8 mouse cellular contexts compared by ENCODE assay signal in genomic region chr3:102061923-102062670, GRCm38 (mm10). TPM values are rescaled to one million over a fixed set of nuclear protein-coding genes. Genes with fewer than 3 reads are reported as not detected.
DNase-seq lines count a peak whose midpoint lies in the region; ATAC-seq and TF ChIP-seq lines count a peak whose summit lies in the region.

No protein-coding gene starts in this region.

- peak in 1 of 2 experiments; percentile 10 for DNase-seq in spleen, adult 2 months (ENCODE audit: low read depth in 1 of 2, low spot score in 2 of 2)
- DNase-seq in spleen, postnatal 36 days (ENCODE audit: low spot score in 2 of 2) = no peak
- DNase-seq in cerebellum, postnatal 4 days (ENCODE audit: low spot score in 2 of 2) = peak; percentile 54 to 86
- DNase-seq in gastrocnemius, postnatal 10 days = peak; percentile 71
- peak; percentile 27 to 45 for DNase-seq in left cerebral cortex, postnatal 14 days (ENCODE audit: low spot score in 2 of 2)
- peak; percentile 32 to 75 for DNase-seq in spleen, postnatal 4 days (ENCODE audit: low spot score in 2 of 2)

- ATAC-seq in hindbrain, embryonic 16.5 days = peak; percentile 70; the same call in 1 of the 2 replicates
- peak; percentile 74 for ATAC-seq in megakaryocyte progenitor cell, adult 5-6 weeks (replicated peaks; ENCODE audit: poor library complexity)

- no peak for TF ChIP-seq POLR2A in spleen, adult 2 months (IDR thresholded peaks at IDR 0.05; ENCODE audit: low read depth, low read length)

- WGBS in spleen, adult 2 months = 47% methylated on average over 14 of the region's 14 CpGs
- whole genome bisulfite sequencing in hindbrain, embryonic 16.5 days = 39% methylated on average over 13 of the region's 14 CpGs

- H3K27ac ChIP-seq in spleen, adult 2 months (ENCODE audit: insufficient read depth, low read length) = no peak overlapping the region
- H3K27ac ChIP-seq in hindbrain, embryonic 16.5 days (ENCODE audit: low read depth, low read length) = no peak overlapping the region

- no peaks in the 10 kb centered on the region for H3K4me1 ChIP-seq in spleen, adult 2 months (ENCODE audit: control insufficient read depth, insufficient read depth, insufficient read length)
- no peaks in the 10 kb centered on the region for H3K4me1 ChIP-seq in hindbrain, embryonic 16.5 days (ENCODE audit: control insufficient read depth, insufficient read depth, low read depth, low read length)

- H3K4me2 ChIP-seq in hindbrain, embryonic 16.5 days (ENCODE audit: low read length) = no peak overlapping the region

- H3K9me3 ChIP-seq in hindbrain, embryonic 16.5 days (ENCODE audit: control insufficient read depth, low read length) = no peaks in the 10 kb centered on the region

- no peaks in the 10 kb centered on the region for H3K27me3 ChIP-seq in spleen, adult 2 months (ENCODE audit: control insufficient read depth, insufficient read depth, low read length)
- H3K27me3 ChIP-seq in hindbrain, embryonic 16.5 days (replicated peaks; ENCODE audit: control insufficient read depth, insufficient read depth, low read length) = no peaks in the 10 kb centered on the region

- no peak overlapping the region for H3K9ac ChIP-seq in hindbrain, embryonic 16.5 days (ENCODE audit: low read depth, low read length)

- H3K4me3 ChIP-seq in spleen, adult 2 months (ENCODE audit: extremely low read depth, insufficient read depth, insufficient read length) = no peak overlapping the region
- H3K4me3 ChIP-seq in hindbrain, embryonic 16.5 days (ENCODE audit: low read length) = no peak overlapping the region

- peak; percentile 46; the same call in 1 of the 2 replicates for TF ChIP-seq CTCF in spleen, adult 2 months (IDR thresholded peaks at IDR 0.05; ENCODE audit: extremely low read depth, insufficient read depth, insufficient read length, insufficient replicate concordance)

- intact Hi-C loops in left cerebral cortex, postnatal 14 days (cut with DNase I) = loop anchor here (5.0 kb wide), 1 partner anchor 165 kb away; no protein-coding TSS in a partner anchor

- H3K36me3 ChIP-seq in spleen, adult 2 months (ENCODE audit: control insufficient read depth, insufficient read depth, low read length) = no peaks in the 10 kb centered on the region
- no peaks in the 10 kb centered on the region for H3K36me3 ChIP-seq in hindbrain, embryonic 16.5 days (ENCODE audit: control insufficient read depth, insufficient read depth, low read length)

RNA-seq across cellular contexts. Expression of gene Casq2, which starts 24.1 kb away (rescaled TPM):
- polyA plus RNA-seq in spleen, adult 2 months (2012; rRNA removed) = 0.21 and 0.45 TPM in 2 replicates
- 100 to 1,000 TPM; 270 to 288 TPM for total RNA-seq in gastrocnemius, postnatal 10 days (2021)
- 0.76 and 6.6 TPM in 2 replicates for polyA plus RNA-seq in hindbrain, embryonic 16.5 days (2015; fragmentation: Nextera tagmentation; extraction: Ambion mirVana)
- 1 to 10 TPM; 1.5 to 2.2 TPM for total RNA-seq in left cerebral cortex, postnatal 14 days (2021)
- not detected in 2 replicates for total RNA-seq in megakaryocyte progenitor cell, adult 5-6 weeks (2015)
- total RNA-seq in megakaryocyte progenitor cell, adult 5-6 weeks (2017) = not detected in 2 replicates

RNA-seq across cellular contexts. Expression of gene Nhlh2, which starts 52.2 kb away (rescaled TPM):
- not detected in 2 replicates for polyA plus RNA-seq in spleen, adult 2 months (2012; rRNA removed)
- total RNA-seq in gastrocnemius, postnatal 10 days (2021) = not detected
- polyA plus RNA-seq in hindbrain, embryonic 16.5 days (2015; fragmentation: Nextera tagmentation; extraction: Ambion mirVana) = 25.6 and 32.3 TPM in 2 replicates
- under 1 TPM; 0.22 to 0.51 TPM for total RNA-seq in left cerebral cortex, postnatal 14 days (2021)
- total RNA-seq in megakaryocyte progenitor cell, adult 5-6 weeks (2015) = not detected in 2 replicates
- total RNA-seq in megakaryocyte progenitor cell, adult 5-6 weeks (2017) = not detected in 2 replicates

Comparison
In these comparisons a context has a peak if more than half of its experiments do, and no peak if none do; other contexts are left out.
1. DNase-seq: peak in cerebellum, postnatal 4 days (2 of 2), gastrocnemius, postnatal 10 days (single experiment), left cerebral cortex, postnatal 14 days (2 of 2) and spleen, postnatal 4 days (2 of 2); none in spleen, postnatal 36 days (0 of 2).
2. RNA of gene Casq2, which starts 24.1 kb away (total RNA-seq): 270 to 288 TPM in gastrocnemius, postnatal 10 days; 1.5 to 2.2 TPM in left cerebral cortex, postnatal 14 days and not detected in megakaryocyte progenitor cell, adult 5-6 weeks; every median in the first group is over 10 times any median in the second.